Mouse (Mus musculus) embryonic facial prominence, embryonic 10.5 days (tissue): ENCODE data around the gene Arhgap23. TPM values are rescaled to one million over a fixed set of nuclear protein-coding genes. Genes with fewer than 3 reads are reported as not detected.

ENCODE experiments used
- DNase-seq: peaks from one replicate; pipeline ENCODE4 v3.0.0-alpha.2; 2017; ENCODE audit warnings: low spot score
- H3K27ac ChIP-seq: fragments of 300-500 bp; sonication (generic); replicated peaks from 2 replicates; pipeline ENCODE4 v1.5.1; 2016; ENCODE audit warnings: mild to moderate bottlenecking
- H3K27me3 ChIP-seq: fragments of 300-500 bp; sonication (generic); replicated peaks from 2 replicates; pipeline ENCODE4 v1.6.1; 2016; ENCODE audit warnings: low read depth, mild to moderate bottlenecking; ENCODE audit not compliant: poor library complexity, severe bottlenecking
- H3K36me3 ChIP-seq: fragments of 300-500 bp; sonication (generic); replicated peaks from 2 replicates; pipeline ENCODE4 v1.6.1; 2016; ENCODE audit warnings: mild to moderate bottlenecking, moderate library complexity
- H3K4me1 ChIP-seq: fragments of 300-500 bp; sonication (generic); 2 replicates; pipeline ENCODE4 v1.6.1; 2016
- H3K4me3 ChIP-seq: fragments of 300-500 bp; sonication (generic); 2 replicates; pipeline ENCODE4 v1.5.1; 2016; ENCODE audit warnings: mild to moderate bottlenecking, moderate library complexity
- H3K9me3 ChIP-seq: fragments of 300-500 bp; sonication (generic); 2 replicates; pipeline ENCODE4 v1.6.1; 2016; ENCODE audit warnings: mild to moderate bottlenecking
- WGBS: fragments of 180-500 bp; shearing (Covaris S2); methylation state at CpG from one replicate; pipeline ENCODE4 v1.1.7; 2016; 5-methylcytosine and 5-hydroxymethylcytosine counted together
- polyA plus RNA-seq: library from polyadenylated mRNA; unstranded; fragments of >200 nt; fragmentation: Nextera tagmentation; extraction: Ambion mirVana; gene quantifications from 2 replicates; pipeline ENCODE4 v1.2.1, GENCODE M21; 2016

Gene Arhgap23
- polyA plus RNA-seq, 1 experiment from 2014 or later = 2.4 TPM

DNA sequence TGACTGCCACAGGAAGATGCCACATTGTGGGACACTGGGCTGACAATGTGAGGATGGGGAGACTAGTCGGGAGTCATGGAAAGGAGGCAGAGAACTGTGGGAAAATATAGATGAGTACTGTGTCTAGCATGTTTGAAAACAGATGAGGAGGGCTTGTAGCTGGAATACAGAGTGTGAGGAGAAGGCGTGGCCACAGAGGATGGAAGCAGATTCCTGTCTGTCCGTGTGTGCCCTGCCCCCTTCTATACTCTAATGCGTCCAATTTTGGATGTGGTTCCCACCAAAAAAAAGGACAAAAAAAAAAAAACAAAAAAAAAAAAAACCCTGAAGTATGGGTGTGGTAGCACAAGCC is 13.4 kb downstream of the Arhgap23 start:
- peak overlapping the region; percentile 52 for H3K4me3 ChIP-seq
- 48% methylated on average over 4 of the region's 4 CpGs for WGBS
- H3K27me3 ChIP-seq = peaks cover 9% of the 10 kb centered on the region
- H3K9me3 ChIP-seq = no peaks in the 10 kb centered on the region
- H3K4me1 ChIP-seq = peaks cover 56% of the 10 kb centered on the region
- H3K27ac ChIP-seq = peak overlapping the region; percentile 69
- no peak for DNase-seq
- no peaks in the 10 kb centered on the region for H3K36me3 ChIP-seq

- Histone ChIP-seq H3K9me3 (no peaks in the 10 kb centered on the region), H3K27ac (0 out of 2 replicates have a peak overlapping the region, but pooled peaks have one; percentile 30), H3K4me1 (peaks cover 51% of the 10 kb centered on the region), H3K27me3 (peaks cover 9% of the 10 kb centered on the region), H3K4me3 (no peak overlapping the region), H3K36me3 (no peaks in the 10 kb centered on the region)
- WGBS = 89% methylated on average over 8 of the region's 8 CpGs
- no peak for DNase-seq
These were observed 14.3 kb downstream of the Arhgap23 start for GRCm38 (mm10) chr11:97429615-97430014.

DNA sequence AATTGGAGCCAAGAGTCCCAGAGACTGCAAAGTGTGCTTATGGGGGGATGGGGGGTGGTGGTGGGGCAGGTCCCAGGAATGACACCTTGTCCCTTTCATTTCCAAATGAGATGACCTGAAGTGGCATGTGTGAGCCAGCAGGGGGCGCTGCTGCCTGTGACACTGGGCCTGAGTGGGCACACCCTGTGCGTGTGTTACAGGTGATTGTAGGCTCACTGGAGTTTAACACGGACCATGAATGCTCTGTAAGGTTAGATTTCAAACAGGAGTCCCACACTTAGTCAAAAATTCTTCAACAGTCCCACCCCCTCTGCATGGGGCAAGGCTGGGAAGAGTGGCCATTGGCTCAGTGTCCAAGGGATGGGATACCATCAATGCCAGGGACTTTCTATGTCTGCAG is 16.7 kb downstream of the Arhgap23 start:
- DNase-seq = peak; percentile 66
- Histone ChIP-seq H3K9me3 (no peaks in the 10 kb centered on the region), H3K4me3 (no peak overlapping the region), H3K27me3 (peaks cover 9% of the 10 kb centered on the region), H3K4me1 (peaks cover 68% of the 10 kb centered on the region), H3K36me3 (no peaks in the 10 kb centered on the region), H3K27ac (no peak overlapping the region)
- WGBS = 13% methylated on average over 3 of the region's 3 CpGs

DNA sequence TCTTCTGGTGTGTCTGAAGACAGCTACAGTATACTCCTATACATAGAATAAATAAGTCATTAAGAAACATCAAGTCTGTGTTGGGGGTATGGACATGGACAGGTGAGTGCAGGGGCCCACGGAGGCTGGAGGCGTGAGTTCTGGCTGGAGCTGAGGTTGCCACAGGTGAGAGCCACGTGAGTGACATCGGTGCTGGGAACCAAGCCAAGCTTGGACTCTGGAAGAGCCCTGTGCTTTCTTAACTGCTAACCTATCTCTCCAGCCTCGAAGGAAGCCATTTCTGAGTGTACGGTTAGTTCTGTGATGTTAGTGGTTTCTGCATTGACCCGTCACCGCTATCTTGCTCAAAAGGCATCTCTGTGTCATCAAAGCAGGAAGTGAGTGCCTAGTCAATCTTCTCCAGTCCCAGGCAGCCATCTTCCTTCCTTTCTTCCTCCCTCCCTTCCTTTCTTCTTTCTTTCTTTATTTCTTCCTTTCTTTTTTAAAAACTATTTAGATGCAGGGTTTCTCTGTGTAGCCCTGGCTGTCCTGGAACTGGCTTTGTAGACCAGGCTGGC is 17.7 kb downstream of the Arhgap23 start:
- Histone ChIP-seq H3K4me3 (no peak overlapping the region), H3K27ac (no peak overlapping the region), H3K4me1 (peaks cover 68% of the 10 kb centered on the region), H3K27me3 (peaks cover 9% of the 10 kb centered on the region), H3K36me3 (no peaks in the 10 kb centered on the region), H3K9me3 (no peaks in the 10 kb centered on the region)
- 89% methylated on average over 8 of the region's 8 CpGs for WGBS
- DNase-seq = no peak

DNA sequence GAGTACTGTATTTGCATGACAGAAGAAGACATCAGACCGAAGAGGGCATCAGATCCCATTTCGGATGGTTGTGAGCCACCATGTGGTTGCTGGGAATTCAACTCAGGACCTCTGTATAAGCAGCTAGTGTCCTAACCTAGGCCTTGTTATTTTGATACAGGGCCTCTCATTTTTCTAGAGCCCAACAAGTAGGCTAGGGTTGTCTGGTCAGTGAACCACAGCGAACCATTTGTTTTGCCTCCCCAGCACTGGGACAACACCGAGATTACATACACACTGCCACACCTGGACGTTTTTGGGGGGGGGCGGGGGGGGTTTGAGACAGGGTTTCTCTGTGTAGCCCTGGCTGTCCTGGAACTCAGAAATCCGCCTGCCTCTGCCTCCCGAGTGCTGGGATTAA is 18.8 kb downstream of the Arhgap23 start:
- no peaks in the 10 kb centered on the region for H3K9me3 ChIP-seq
- peaks cover 15% of the 10 kb centered on the region for H3K27me3 ChIP-seq
- WGBS = 85% methylated on average over 8 of the region's 8 CpGs
- DNase-seq = no peak
- no peak overlapping the region for H3K4me3 ChIP-seq
- H3K27ac ChIP-seq = no peak overlapping the region
- no peaks in the 10 kb centered on the region for H3K36me3 ChIP-seq
- peaks cover 69% of the 10 kb centered on the region for H3K4me1 ChIP-seq

- H3K27ac ChIP-seq = peak overlapping the region; percentile 84
- H3K36me3 ChIP-seq = no peaks in the 10 kb centered on the region
- no peaks in the 10 kb centered on the region for H3K9me3 ChIP-seq
- peaks cover 69% of the 10 kb centered on the region for H3K4me1 ChIP-seq
- H3K27me3 ChIP-seq = peaks cover 16% of the 10 kb centered on the region
- peak overlapping the region; percentile 60 for H3K4me3 ChIP-seq
- DNase-seq = peak; percentile 86
- 3% methylated on average over 15 of the region's 15 CpGs for WGBS
These were observed 19.5 kb downstream of the Arhgap23 start for GRCm38 (mm10) chr11:97434704-97435454.

DNA sequence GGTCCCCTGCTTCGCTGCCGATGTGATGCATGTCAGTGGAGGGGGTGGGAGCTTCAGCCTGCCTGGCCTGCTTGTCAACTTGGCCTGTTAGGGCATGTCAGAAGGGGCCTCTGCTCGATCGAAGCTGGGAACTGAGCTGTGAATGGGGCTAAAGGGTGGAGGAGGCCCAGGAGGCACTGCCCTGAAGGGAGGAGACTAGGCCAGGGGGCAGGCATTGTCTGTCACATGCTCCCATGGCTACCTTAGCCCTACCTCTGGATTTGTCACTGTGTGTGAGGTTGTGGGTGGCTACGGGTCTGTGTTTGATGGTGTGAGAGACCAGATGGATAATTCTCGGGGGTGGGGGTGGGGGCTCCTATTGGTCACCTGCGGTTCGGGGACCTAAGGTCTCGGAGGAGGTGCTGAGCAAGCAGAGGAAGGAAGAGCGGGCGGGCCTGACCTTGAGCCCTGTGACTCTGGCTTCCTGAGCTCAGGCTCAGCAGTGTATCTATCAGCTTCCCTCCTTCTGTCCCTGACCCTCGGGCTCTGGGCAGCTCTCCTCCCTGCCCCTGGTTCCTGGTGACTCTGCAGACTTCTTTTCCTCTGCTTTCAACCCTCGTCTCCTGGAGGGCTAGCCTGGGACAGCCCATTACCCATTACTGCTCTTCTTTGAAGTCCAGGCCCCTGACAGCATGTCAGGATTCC is 20.6 kb downstream of the Arhgap23 start:
- Histone ChIP-seq H3K27me3 (peaks cover 26% of the 10 kb centered on the region), H3K36me3 (no peaks in the 10 kb centered on the region), H3K4me1 (peaks cover 80% of the 10 kb centered on the region), H3K4me3 (peak overlapping the region; percentile 60), H3K27ac (peak overlapping the region; percentile 84), H3K9me3 (no peaks in the 10 kb centered on the region)
- WGBS = 42% methylated on average over 13 of the region's 13 CpGs
- DNase-seq = peak; percentile 64

DNA sequence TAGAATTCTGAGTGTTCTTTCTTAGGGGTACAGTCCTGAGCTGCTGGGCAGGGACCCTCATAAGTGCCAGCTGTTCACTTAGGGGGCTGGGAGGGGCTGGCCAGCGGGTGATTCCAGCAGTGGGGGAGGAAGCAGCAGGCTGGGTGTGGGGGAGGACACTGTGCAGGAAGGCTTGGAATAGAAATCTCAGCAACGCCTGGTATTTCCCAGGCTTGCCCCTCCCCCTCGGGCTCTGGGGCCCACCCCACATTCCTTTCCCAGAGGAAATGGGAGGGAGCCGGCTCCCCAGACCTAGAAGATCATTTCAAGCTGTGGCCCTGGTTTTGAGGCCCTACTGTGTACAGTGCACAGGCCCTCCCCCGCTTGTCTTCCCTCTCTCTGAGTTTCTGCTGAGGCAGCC is 22.4 kb downstream of the Arhgap23 start:
- peaks cover 44% of the 10 kb centered on the region for H3K27me3 ChIP-seq
- H3K4me3 ChIP-seq = peak overlapping the region; percentile 28; the same call in 1 of the 2 replicates
- H3K36me3 ChIP-seq = no peaks in the 10 kb centered on the region
- peak; percentile 81 for DNase-seq
- no peaks in the 10 kb centered on the region for H3K9me3 ChIP-seq
- H3K27ac ChIP-seq = peak overlapping the region; percentile 89
- peaks cover 86% of the 10 kb centered on the region for H3K4me1 ChIP-seq
- WGBS = 6% methylated on average over 5 of the region's 5 CpGs

DNA sequence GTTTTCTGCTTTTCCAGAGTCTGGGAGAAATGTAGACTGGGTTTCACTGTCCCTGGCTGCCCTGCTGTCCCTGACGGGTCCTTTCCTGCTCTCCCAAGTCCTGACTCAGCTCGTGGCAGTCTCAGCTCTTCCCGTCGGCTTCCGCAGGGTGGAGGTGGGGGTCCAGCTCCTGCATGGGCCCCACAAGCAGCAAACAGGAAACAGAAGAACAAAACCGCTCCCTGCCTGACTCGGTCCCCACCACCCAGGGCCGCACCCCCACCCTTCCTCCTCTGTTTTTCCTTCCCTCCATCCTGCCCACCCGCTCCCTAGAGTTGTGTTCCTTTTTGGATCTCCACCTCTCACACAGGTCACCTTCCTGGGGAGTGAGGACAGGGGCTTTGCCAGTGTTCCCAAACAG is 23.5 kb downstream of the Arhgap23 start:
- no peaks in the 10 kb centered on the region for H3K9me3 ChIP-seq
- peaks cover 45% of the 10 kb centered on the region for H3K27me3 ChIP-seq
- peaks cover 92% of the 10 kb centered on the region for H3K4me1 ChIP-seq
- 36% methylated on average over 9 of the region's 9 CpGs for WGBS
- peak overlapping the region; percentile 89 for H3K27ac ChIP-seq
- no peak for DNase-seq
- H3K36me3 ChIP-seq = peaks cover under 1% of the 10 kb centered on the region; the same call in 1 of the 2 replicates
- peak overlapping the region; percentile 0; the same call in 1 of the 2 replicates for H3K4me3 ChIP-seq

GRCm38 (mm10) chr11:97439935-97440334 is 24.6 kb downstream of the Arhgap23 start:
- WGBS = 2% methylated on average over 37 of the region's 37 CpGs

GRCm38 (mm10) chr11:97440441-97440881 is 25.1 kb downstream of the Arhgap23 start:
- DNase-seq = peak; percentile 67
- Histone ChIP-seq H3K4me3 (peak overlapping the region; percentile 73), H3K36me3 (peaks cover 16% of the 10 kb centered on the region), H3K27me3 (peaks cover 52% of the 10 kb centered on the region), H3K27ac (peak overlapping the region; percentile 89), H3K9me3 (no peaks in the 10 kb centered on the region), H3K4me1 (peaks cover 91% of the 10 kb centered on the region)
- 2% methylated on average over 34 of the region's 34 CpGs for WGBS

More at GRCm38 (mm10) chr11:97439935-97440334, 24.6 kb downstream of the Arhgap23 start:
- peak; percentile 70 for DNase-seq
- Histone ChIP-seq H3K4me1 (peaks cover 94% of the 10 kb centered on the region), H3K27ac (peak overlapping the region; percentile 89), H3K27me3 (peaks cover 52% of the 10 kb centered on the region), H3K4me3 (peak overlapping the region; percentile 73), H3K36me3 (peaks cover 11% of the 10 kb centered on the region), H3K9me3 (no peaks in the 10 kb centered on the region)

GRCm38 (mm10) chr11:97441036-97441657 is 25.8 kb downstream of the Arhgap23 start:
- 59% methylated on average over 15 of the region's 15 CpGs for whole genome bisulfite sequencing
- Histone ChIP-seq H3K4me1 (peaks cover 90% of the 10 kb centered on the region), H3K27me3 (peaks cover 52% of the 10 kb centered on the region), H3K36me3 (peaks cover 23% of the 10 kb centered on the region), H3K4me3 (peak overlapping the region; percentile 73), H3K27ac (peak overlapping the region; percentile 89), H3K9me3 (no peaks in the 10 kb centered on the region)
- DNase-seq = no peak
